19 mouse cellular contexts compared by ENCODE assay signal in genomic region chr4:88118750-88119395, GRCm38 (mm10). TPM values are rescaled to one million over a fixed set of nuclear protein-coding genes. Genes with fewer than 3 reads are reported as not detected.
A peak's percentile ranks its signal among the peaks of the same experiment; 100 is the strongest.
DNase-seq lines count a peak whose midpoint lies in the region; ATAC-seq lines count a peak whose summit lies in the region.
"Had no signal": no experiment of that assay in that cellular context is flagged by ENCODE, and none has a peak within 500 bp of the region (broad histone marks: within the 10 kb centered on the region; RNA-seq: fewer than 3 reads in every experiment).

No protein-coding gene starts in this region.

- no peaks in the 10 kb centered on the region for H3K9me3 ChIP-seq in liver, embryonic 12.5 days (replicated peaks)
- H3K9me3 ChIP-seq: embryonic facial prominence, embryonic 12.5 days; forebrain, embryonic 10.5 days; limb, embryonic 12.5 days; midbrain, embryonic 10.5 days had no signal

- 0 out of 2 replicates have a peak, but pooled peaks cover 8% of the 10 kb centered on the region for H3K36me3 ChIP-seq in liver, embryonic 12.5 days
- H3K36me3 ChIP-seq: embryonic facial prominence, embryonic 12.5 days; forebrain, embryonic 10.5 days; limb, embryonic 12.5 days; midbrain, embryonic 10.5 days had no signal

- H3K4me3 ChIP-seq in liver, embryonic 12.5 days: no peak overlapping the region
- H3K4me3 ChIP-seq: embryonic facial prominence, embryonic 12.5 days; forebrain, embryonic 10.5 days; limb, embryonic 12.5 days; midbrain, embryonic 10.5 days had no signal

- peak overlapping the region; percentile 45; the same call in 1 of the 2 replicates for H3K27ac ChIP-seq in liver, embryonic 12.5 days
- H3K27ac ChIP-seq: embryonic facial prominence, embryonic 12.5 days; forebrain, embryonic 10.5 days; limb, embryonic 12.5 days; midbrain, embryonic 10.5 days had no signal

- no peaks in the 10 kb centered on the region for H3K27me3 ChIP-seq in liver, embryonic 12.5 days (replicated peaks)
- H3K27me3 ChIP-seq: embryonic facial prominence, embryonic 12.5 days; limb, embryonic 12.5 days had no signal

- H3K4me1 ChIP-seq in liver, embryonic 12.5 days: peaks cover 53% of the 10 kb centered on the region

- H3K9ac ChIP-seq in liver, embryonic 12.5 days: no peak overlapping the region
- H3K9ac ChIP-seq: embryonic facial prominence, embryonic 12.5 days; limb, embryonic 12.5 days had no signal

- H3K4me2 ChIP-seq in liver, embryonic 12.5 days: no peak overlapping the region
- H3K4me2 ChIP-seq: embryonic facial prominence, embryonic 12.5 days; limb, embryonic 12.5 days had no signal

- DNase-seq in 416B (ENCODE audit: low read depth) (peak; percentile 24), NIH3T3 (ENCODE audit: low read depth) (peak; percentile 14), adipocyte (ENCODE audit: low spot score) (no peak)
- DNase-seq in naive thymus-derived CD4-positive, alpha-beta T cell, adult 2 months (ENCODE audit: low read depth): peak; percentile 38
- no peak for DNase-seq in left cerebral cortex, adult 9 months (ENCODE audit: low spot score in 2 of 2)
- no peak for DNase-seq in frontal cortex, postnatal 14 days (ENCODE audit: low spot score in 2 of 2)
- DNase-seq in adrenal gland, adult 8-10 months: no peak
- DNase-seq: B cell, adult 2 months; cerebellum, postnatal 14 days; heart, adult 18-20 months; kidney, adult 8-10 months; kidney, postnatal 4 days; layer of hippocampus, postnatal 36 days had no signal

- 0 out of 2 replicates have a peak, but pooled peaks have one; percentile 17 for ATAC-seq in liver, embryonic 12.5 days
- ATAC-seq: activated CD4-positive, CD25-positive, alpha-beta regulatory T cell, adult 4 months had no signal

- 61% methylated on average over 5 of the region's 5 CpGs for WGBS in liver, embryonic 12.5 days (ENCODE audit: insufficient replicate concordance)

RNA-seq across cellular contexts. Expression of gene Focad, which starts 24.4 kb away (rescaled TPM):
- polyA plus RNA-seq in liver, embryonic 12.5 days (2016; fragmentation: Nextera tagmentation; extraction: Ambion mirVana): 13.5 and 14.0 TPM in 2 replicates
- 10 to 100 TPM; 28.8 to 31.9 (median 29.9) TPM for total RNA-seq in adrenal gland, adult 8-10 months (2022)

Comparison
In these comparisons a context has a peak if more than half of its experiments do, and no peak if none do; other contexts are left out.
1. DNase-seq: peak in 416B (single experiment), NIH3T3 (single experiment) and naive thymus-derived CD4-positive, alpha-beta T cell, adult 2 months (single experiment); none in left cerebral cortex, adult 9 months (0 of 2), frontal cortex, postnatal 14 days (0 of 2), adrenal gland, adult 8-10 months (single experiment) and adipocyte (single experiment).